Mouse (Mus musculus) cerebellum, adult 9-11 months (tissue): ENCODE results near the gene Gm43517.

Source experiments
- DNase-seq: peaks from one replicate; pipeline ENCODE4 v3.0.0; 2022

Gm43517 gene

GRCm38 (mm10) chr12:49417963-49418362 is 33.0 kb downstream of the Gm43517 start:
- no peak for DNase-seq
